Mouse (Mus musculus) liver, embryonic 14.5 days (tissue): Measurements from ENCODE around the gene Aph1a. TPM values are rescaled to one million over a fixed set of nuclear protein-coding genes. Genes with fewer than 3 reads are reported as not detected.

Experiments
- ATAC-seq: fragments of 200-750 bp; cut with Nextera tagmentation; 2 replicates; pipeline ENCODE4 v1.8.0; 2017; ENCODE audit warnings: moderate number of reproducible peaks, mild to moderate bottlenecking, moderate library complexity; ENCODE audit not compliant: insufficient read depth
- DNase-seq, 3 experiments: peaks; one replicate each; pipeline ENCODE4 v3.0.0-alpha.2; 2012 to 2013; ENCODE audit warnings: low read depth in 3 of 3, low spot score in 3 of 3
- H3K27ac ChIP-seq: fragments of 300-500 bp; sonication (generic); 2 replicates; pipeline ENCODE4 v1.5.1; 2014; ENCODE audit warnings: moderate library complexity, mild to moderate bottlenecking, control low read depth, inconsistent platforms
- H3K27me3 ChIP-seq: fragments of 300-500 bp; sonication (generic); 2 replicates; pipeline ENCODE4 v1.6.1; 2014; ENCODE audit warnings: mild to moderate bottlenecking, low read length, moderate library complexity; ENCODE audit not compliant: control insufficient read depth, insufficient read depth
- H3K36me3 ChIP-seq: fragments of 300-500 bp; sonication (generic); replicated peaks from 2 replicates; pipeline ENCODE4 v1.6.1; 2014; ENCODE audit warnings: low read depth; ENCODE audit not compliant: control insufficient read depth, insufficient read depth
- H3K4me1 ChIP-seq, 2 experiments: fragments of 200-500 bp in 1 of 2; fragments of 300-500 bp in 1 of 2; sonication (generic) in 1 of 2; replicated peaks; 2 replicates each; pipeline ENCODE4 v1.6.1; 2012 to 2014; ENCODE audit warnings: antibody characterized with exemption in 1 of 2, inconsistent platforms in 1 of 2, low read length in 1 of 2; ENCODE audit not compliant: control insufficient read depth in 2 of 2, insufficient read depth in 2 of 2
- H3K4me2 ChIP-seq: fragments of 300-500 bp; sonication (generic); 2 replicates; pipeline ENCODE4 v1.6.1; 2014; ENCODE audit warnings: low read depth, mild to moderate bottlenecking, control low read depth, moderate library complexity
- H3K4me3 ChIP-seq, 2 experiments: fragments of 200-500 bp in 1 of 2; fragments of 300-500 bp in 1 of 2; sonication (generic) in 1 of 2; 2 replicates each; pipeline ENCODE4 v1.5.1; 2012 to 2014; ENCODE audit warnings: low read depth in 2 of 2, low read length in 2 of 2, mild to moderate bottlenecking in 2 of 2, control low read depth in 1 of 2, inconsistent platforms in 1 of 2, moderate library complexity in 1 of 2; ENCODE audit not compliant: insufficient read depth in 1 of 2
- H3K9ac ChIP-seq: fragments of 300-500 bp; sonication (generic); replicated peaks from 2 replicates; pipeline ENCODE4 v1.6.1; 2014; ENCODE audit warnings: mild to moderate bottlenecking, control low read depth, moderate library complexity
- H3K9me3 ChIP-seq: fragments of 300-500 bp; sonication (generic); 2 replicates; pipeline ENCODE4 v1.6.1; 2016; ENCODE audit warnings: low read length, mixed read lengths; ENCODE audit not compliant: control insufficient read depth
- CTCF ChIP-seq: IDR thresholded peaks from 2 replicates; pipeline ENCODE4 v1.5.1; 2016; ENCODE audit warnings: antibody characterized with exemption, low read depth, control low read depth
- EP300 ChIP-seq: IDR thresholded peaks from 2 replicates; pipeline ENCODE4 v1.6.1; 2016; ENCODE audit warnings: antibody characterized with exemption, low read depth
- WGBS: fragments of 180-500 bp; shearing (Covaris S2); extraction: QIAGEN DNeasy Blood & Tissue Kit; methylation state at CpG from one replicate; pipeline ENCODE4 v1.1.7; 2014; ENCODE audit not compliant: insufficient replicate concordance; 5-methylcytosine and 5-hydroxymethylcytosine counted together
- polyA plus RNA-seq, 2 experiments: library from polyadenylated mRNA; depleted of rRNA in 1 of 2; stranded (reverse) in 1 of 2; unstranded in 1 of 2; fragments of >200 nt; fragmentation: Nextera tagmentation in 1 of 2; extraction: Ambion mirVana in 1 of 2; gene quantifications; 2 replicates each; pipeline versions ENCODE4 v1.2.1 to v1.2.3; 2012 to 2014

The Aph1a gene
- polyA plus RNA-seq, 2 experiments = 14.0 to 26.2 TPM

- Histone ChIP-seq H3K9ac (peak overlapping the region; percentile 92), H3K27me3 (no peaks in the 10 kb centered on the region), H3K27ac (peak overlapping the region; percentile 93), H3K4me3 (peak overlapping the region; percentile 65 to 78), H3K9me3 (no peaks in the 10 kb centered on the region), H3K4me1 (peaks cover 14 to 19% of the 10 kb centered on the region in 2 experiments), H3K36me3 (no peaks in the 10 kb centered on the region; the same call in 1 of the 2 replicates), H3K4me2 (peak overlapping the region; percentile 92)
- ATAC-seq (no peak), DNase-seq (no peak)
- 34% methylated on average over 6 of the region's 6 CpGs for WGBS
- TF ChIP-seq CTCF = no peak
- no peak for TF ChIP-seq EP300
These were observed 34.5 kb downstream of the Aph1a start for GRCm38 (mm10) chr3:95928261-95928657.

GRCm38 (mm10) chr3:95928658-95929503 is 35.1 kb downstream of the Aph1a start, which contains the start of gene Anp32e:
Gene Anp32e, plus strand, starts transcription at chr3:95929246.
- WGBS = under 1% methylated on average over 49 of the region's 49 CpGs

GRCm38 (mm10) chr3:95929581-95930470 is 36.1 kb downstream of the Aph1a start:
- peak overlapping the region; percentile 96 to 99 for H3K4me3 ChIP-seq
- peak overlapping the region; percentile 100 for H3K9ac ChIP-seq
- peak overlapping the region; percentile 85 for H3K27ac ChIP-seq
- WGBS = under 1% methylated on average over 89 of the region's 105 CpGs
- H3K27me3 ChIP-seq = no peaks in the 10 kb centered on the region
- DNase-seq = peak in 2 of 3 experiments; percentile 47 to 50
- peaks cover 13% of the 10 kb centered on the region for H3K36me3 ChIP-seq
- H3K9me3 ChIP-seq = no peaks in the 10 kb centered on the region
- TF ChIP-seq EP300 = no peak
- TF ChIP-seq CTCF = no peak
- peaks cover 14 to 19% of the 10 kb centered on the region in 2 experiments for H3K4me1 ChIP-seq
- no peak for ATAC-seq
- H3K4me2 ChIP-seq = peak overlapping the region; percentile 90

More at GRCm38 (mm10) chr3:95928658-95929503, 35.1 kb downstream of the Aph1a start, which contains the start of gene Anp32e:
- DNase-seq (peak; percentile 99 to 100 (median 100)), ATAC-seq (peak; percentile 99)
- peak within 1 kb of the TSS; percentile 96 to 99 for H3K4me3 ChIP-seq
- no peak for TF ChIP-seq CTCF
- TF ChIP-seq EP300 = peak; percentile 54; the same call in 1 of the 2 replicates
- peak within 1 kb of the TSS; percentile 93 for H3K27ac ChIP-seq
- H3K4me1 ChIP-seq = peaks cover 14 to 19% of the 10 kb centered on the region in 2 experiments
- H3K9ac ChIP-seq = peak within 1 kb of the TSS; percentile 100
- H3K36me3 ChIP-seq = peaks cover 4% of the 10 kb centered on the region
- no peaks in the 10 kb centered on the region for H3K27me3 ChIP-seq
- peak within 1 kb of the TSS; percentile 92 for H3K4me2 ChIP-seq
- no peaks in the 10 kb centered on the region for H3K9me3 ChIP-seq

- peaks cover 14 to 19% of the 10 kb centered on the region in 2 experiments for H3K4me1 ChIP-seq
- peaks cover 19% of the 10 kb centered on the region for H3K36me3 ChIP-seq
- 0% methylated on average over 5 of the region's 5 CpGs for WGBS
- H3K9me3 ChIP-seq = no peaks in the 10 kb centered on the region
- peak overlapping the region; percentile 90 for H3K4me2 ChIP-seq
- peak overlapping the region; percentile 100 for H3K9ac ChIP-seq
- ATAC-seq (no peak), DNase-seq (peak in 2 of 3 experiments; percentile 17 to 55)
- peak overlapping the region; percentile 96 to 99 for H3K4me3 ChIP-seq
- H3K27me3 ChIP-seq = no peaks in the 10 kb centered on the region
- peak overlapping the region; percentile 85 for H3K27ac ChIP-seq
- no peak for TF ChIP-seq CTCF
- TF ChIP-seq EP300 = no peak
These were observed 36.7 kb downstream of the Aph1a start for GRCm38 (mm10) chr3:95930471-95930789.
